12 mouse cellular contexts compared by ENCODE assay signal in the genomic region with DNA sequence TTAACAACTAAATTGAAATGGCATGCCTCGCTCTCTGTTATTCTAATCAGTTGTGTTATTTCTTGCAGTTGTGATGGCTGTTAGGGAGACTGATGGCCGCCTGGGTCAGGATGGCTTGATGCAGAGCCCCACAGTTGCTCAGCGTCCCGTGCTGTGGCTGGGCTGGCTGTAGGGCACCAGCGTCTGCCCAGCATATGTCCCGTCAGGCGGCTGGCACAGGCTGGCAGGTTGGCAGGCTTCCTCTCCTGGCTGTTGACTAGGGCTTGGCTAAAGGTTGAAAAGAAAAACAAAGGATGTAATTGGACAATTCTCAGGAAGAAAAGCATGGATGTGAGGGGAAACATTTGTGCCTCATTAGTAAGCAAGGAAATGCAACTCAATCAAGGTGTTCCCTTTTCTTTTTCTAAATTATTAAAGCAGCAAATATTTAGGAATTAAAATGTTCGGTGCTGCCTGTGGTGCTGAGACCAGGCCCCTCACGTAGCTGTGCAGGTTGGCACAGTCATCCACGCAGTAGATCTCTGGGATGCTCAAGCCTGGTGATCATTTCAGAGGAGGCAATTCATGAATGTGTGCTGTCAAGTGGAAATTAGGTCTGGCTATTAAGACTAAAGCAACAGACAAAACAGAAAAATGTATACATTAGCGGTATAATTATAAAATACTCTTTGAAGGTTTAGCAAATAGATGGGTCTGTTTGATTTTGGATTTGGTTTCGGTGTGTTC. TPM values are rescaled to one million over a fixed set of nuclear protein-coding genes. Genes with fewer than 3 reads are reported as not detected.
DNase-seq lines count a peak whose midpoint lies in the region; ATAC-seq lines count a peak whose summit lies in the region.
"Had no signal": no experiment of that assay in that cellular context is flagged by ENCODE, and none has a peak within 500 bp of the region (broad histone marks: within the 10 kb centered on the region; RNA-seq: fewer than 3 reads in every experiment).

No protein-coding gene starts in this region.

- WGBS in forebrain, embryonic 13.5 days: 82% methylated on average over 12 of the region's 12 CpGs
- 95% methylated on average over 12 of the region's 12 CpGs for WGBS in forebrain, embryonic 10.5 days
- WGBS in midbrain, embryonic 13.5 days: 92% methylated on average over 12 of the region's 12 CpGs
- 93% methylated on average over 12 of the region's 12 CpGs for WGBS in midbrain, embryonic 10.5 days
- 92% methylated on average over 12 of the region's 12 CpGs for WGBS in kidney, embryonic 16.5 days

- ATAC-seq in forebrain, embryonic 13.5 days: peak; percentile 91
- 0 out of 2 replicates have a peak, but pooled peaks have one; percentile 43 for ATAC-seq in midbrain, embryonic 13.5 days
- no peak for ATAC-seq in granulocyte monocyte progenitor cell, adult 5-6 weeks (replicated peaks; ENCODE audit: poor library complexity, severe bottlenecking)
- no peak for ATAC-seq in kidney, embryonic 16.5 days (ENCODE audit: low FRiP score, low TSS enrichment)
- ATAC-seq: Patski had no signal

- no peaks in the 10 kb centered on the region for H3K9me3 ChIP-seq in forebrain, embryonic 13.5 days (replicated peaks)
- H3K9me3 ChIP-seq in forebrain, embryonic 10.5 days: no peaks in the 10 kb centered on the region
- H3K9me3 ChIP-seq in midbrain, embryonic 13.5 days: no peaks in the 10 kb centered on the region
- H3K9me3 ChIP-seq in midbrain, embryonic 10.5 days (replicated peaks): no peaks in the 10 kb centered on the region
- no peaks in the 10 kb centered on the region for H3K9me3 ChIP-seq in kidney, embryonic 16.5 days (ENCODE audit: low read length)

- no peaks in the 10 kb centered on the region for H3K27me3 ChIP-seq in forebrain, embryonic 13.5 days
- H3K27me3 ChIP-seq in forebrain, embryonic 10.5 days (ENCODE audit: poor library complexity, severe bottlenecking): no peaks in the 10 kb centered on the region
- no peaks in the 10 kb centered on the region for H3K27me3 ChIP-seq in midbrain, embryonic 13.5 days
- H3K27me3 ChIP-seq in midbrain, embryonic 10.5 days (ENCODE audit: low read depth, poor library complexity, severe bottlenecking): no peaks in the 10 kb centered on the region
- no peaks in the 10 kb centered on the region for H3K27me3 ChIP-seq in kidney, embryonic 16.5 days (ENCODE audit: insufficient read depth, low read length)
- H3K27me3 ChIP-seq: Patski had no signal

- H3K4me2 ChIP-seq in forebrain, embryonic 13.5 days: no peak overlapping the region
- H3K4me2 ChIP-seq in midbrain, embryonic 13.5 days (replicated peaks): no peak overlapping the region
- no peak overlapping the region for H3K4me2 ChIP-seq in kidney, embryonic 16.5 days (replicated peaks; ENCODE audit: low read depth, low read length)
- H3K4me2 ChIP-seq: lung, embryonic 14.5 days had no signal

- H3K36me3 ChIP-seq in forebrain, embryonic 13.5 days (ENCODE audit: poor library complexity, severe bottlenecking): peaks cover 59% of the 10 kb centered on the region
- H3K36me3 ChIP-seq in forebrain, embryonic 10.5 days (replicated peaks): peaks cover 87% of the 10 kb centered on the region
- H3K36me3 ChIP-seq in midbrain, embryonic 13.5 days: peaks cover 67% of the 10 kb centered on the region
- peaks cover 84% of the 10 kb centered on the region for H3K36me3 ChIP-seq in midbrain, embryonic 10.5 days
- peaks cover 42% of the 10 kb centered on the region for H3K36me3 ChIP-seq in kidney, embryonic 16.5 days (ENCODE audit: insufficient read depth, low read length)

- H3K9ac ChIP-seq in forebrain, embryonic 13.5 days: no peak overlapping the region
- H3K9ac ChIP-seq in midbrain, embryonic 13.5 days (replicated peaks): no peak overlapping the region
- no peak overlapping the region for H3K9ac ChIP-seq in kidney, embryonic 16.5 days (replicated peaks; ENCODE audit: low read length)
- H3K9ac ChIP-seq: lung, embryonic 14.5 days had no signal

- peak overlapping the region; percentile 49 for H3K27ac ChIP-seq in forebrain, embryonic 13.5 days
- no peak overlapping the region for H3K27ac ChIP-seq in forebrain, embryonic 10.5 days
- H3K27ac ChIP-seq in midbrain, embryonic 13.5 days: no peak overlapping the region
- H3K27ac ChIP-seq in midbrain, embryonic 10.5 days (replicated peaks): no peak overlapping the region
- H3K27ac ChIP-seq in kidney, embryonic 16.5 days (ENCODE audit: low read length): no peak overlapping the region
- H3K27ac ChIP-seq: left cerebral cortex, adult 2 months had no signal

- DNase-seq in forebrain, embryonic 10.5 days (ENCODE audit: extremely low spot score, low spot score): no peak
- DNase-seq in midbrain, embryonic 10.5 days (ENCODE audit: low spot score): no peak
- peak; percentile 94 to 95 for DNase-seq in cerebellum, postnatal 36 days
- peak; percentile 40 for DNase-seq in layer of hippocampus, adult 9-10 months (ENCODE audit: low spot score)
- DNase-seq: B cell, adult 2 months; lung, embryonic 14.5 days had no signal

- H3K4me1 ChIP-seq in forebrain, embryonic 13.5 days: peaks cover 15% of the 10 kb centered on the region
- H3K4me1 ChIP-seq in forebrain, embryonic 10.5 days: no peaks in the 10 kb centered on the region
- no peaks in the 10 kb centered on the region for H3K4me1 ChIP-seq in midbrain, embryonic 13.5 days (replicated peaks)
- no peaks in the 10 kb centered on the region for H3K4me1 ChIP-seq in midbrain, embryonic 10.5 days
- H3K4me1 ChIP-seq in kidney, embryonic 16.5 days (ENCODE audit: insufficient read depth, low read length): no peaks in the 10 kb centered on the region

- no peak overlapping the region for H3K4me3 ChIP-seq in forebrain, embryonic 13.5 days
- H3K4me3 ChIP-seq in forebrain, embryonic 10.5 days: no peak overlapping the region
- no peak overlapping the region for H3K4me3 ChIP-seq in midbrain, embryonic 13.5 days (replicated peaks)
- no peak overlapping the region for H3K4me3 ChIP-seq in midbrain, embryonic 10.5 days
- H3K4me3 ChIP-seq in kidney, embryonic 16.5 days (ENCODE audit: low read length): no peak overlapping the region
- H3K4me3 ChIP-seq: left cerebral cortex, adult 2 months had no signal

RNA-seq across cellular contexts. Expression of a gene that starts 25.6 kb away (rescaled TPM):
- polyA plus RNA-seq in forebrain, embryonic 13.5 days (2015; fragmentation: Nextera tagmentation; extraction: Ambion mirVana): 140 and 144 TPM in 2 replicates
- polyA plus RNA-seq in forebrain, embryonic 10.5 days (2016; fragmentation: Nextera tagmentation; extraction: Ambion mirVana): 221 TPM in 2 replicates
- polyA plus RNA-seq in midbrain, embryonic 13.5 days (2015; fragmentation: Nextera tagmentation; extraction: Ambion mirVana): 111 and 112 TPM in 2 replicates
- 180 and 192 TPM in 2 replicates for polyA plus RNA-seq in midbrain, embryonic 10.5 days (2016; fragmentation: Nextera tagmentation; extraction: Ambion mirVana)
- total RNA-seq in granulocyte monocyte progenitor cell, adult 5-6 weeks (2014; fragmentation: Nextera tagmentation): 78.4 and 93.5 TPM in 2 replicates
- 159 and 180 TPM in 2 replicates for total RNA-seq in granulocyte monocyte progenitor cell, adult 5-6 weeks (2017)
- 166 and 186 TPM in 2 replicates for polyA plus RNA-seq in kidney, embryonic 16.5 days (2015; fragmentation: Nextera tagmentation; extraction: Ambion mirVana)

RNA-seq across cellular contexts. Expression of a gene that starts 27.9 kb away (rescaled TPM):
- 153 and 170 TPM in 2 replicates for polyA plus RNA-seq in forebrain, embryonic 13.5 days (2015; fragmentation: Nextera tagmentation; extraction: Ambion mirVana)
- 211 and 220 TPM in 2 replicates for polyA plus RNA-seq in forebrain, embryonic 10.5 days (2016; fragmentation: Nextera tagmentation; extraction: Ambion mirVana)
- 172 and 176 TPM in 2 replicates for polyA plus RNA-seq in midbrain, embryonic 13.5 days (2015; fragmentation: Nextera tagmentation; extraction: Ambion mirVana)
- polyA plus RNA-seq in midbrain, embryonic 10.5 days (2016; fragmentation: Nextera tagmentation; extraction: Ambion mirVana): 208 and 215 TPM in 2 replicates
- total RNA-seq in granulocyte monocyte progenitor cell, adult 5-6 weeks (2014; fragmentation: Nextera tagmentation): 221 and 234 TPM in 2 replicates
- total RNA-seq in granulocyte monocyte progenitor cell, adult 5-6 weeks (2017): 228 and 244 TPM in 2 replicates
- polyA plus RNA-seq in kidney, embryonic 16.5 days (2015; fragmentation: Nextera tagmentation; extraction: Ambion mirVana): 274 and 277 TPM in 2 replicates

RNA-seq across cellular contexts. Expression of a gene that starts 44.5 kb away (rescaled TPM):
- polyA plus RNA-seq in forebrain, embryonic 13.5 days (2015; fragmentation: Nextera tagmentation; extraction: Ambion mirVana): 31.1 and 36.1 TPM in 2 replicates
- polyA plus RNA-seq in forebrain, embryonic 10.5 days (2016; fragmentation: Nextera tagmentation; extraction: Ambion mirVana): 38.6 and 40.6 TPM in 2 replicates
- 25.9 and 28.7 TPM in 2 replicates for polyA plus RNA-seq in midbrain, embryonic 13.5 days (2015; fragmentation: Nextera tagmentation; extraction: Ambion mirVana)
- 41.8 and 44.3 TPM in 2 replicates for polyA plus RNA-seq in midbrain, embryonic 10.5 days (2016; fragmentation: Nextera tagmentation; extraction: Ambion mirVana)
- 29.5 and 42.8 TPM in 2 replicates for total RNA-seq in granulocyte monocyte progenitor cell, adult 5-6 weeks (2014; fragmentation: Nextera tagmentation)
- total RNA-seq in granulocyte monocyte progenitor cell, adult 5-6 weeks (2017): 13.1 and 15.8 TPM in 2 replicates
- polyA plus RNA-seq in kidney, embryonic 16.5 days (2015; fragmentation: Nextera tagmentation; extraction: Ambion mirVana): 36.8 and 40.7 TPM in 2 replicates

Comparison
In these comparisons a context has a peak if more than half of its experiments do, and no peak if none do; other contexts are left out.
1. ATAC-seq: peak in forebrain, embryonic 13.5 days (single experiment) and midbrain, embryonic 13.5 days (single experiment); none in granulocyte monocyte progenitor cell, adult 5-6 weeks (single experiment) and kidney, embryonic 16.5 days (single experiment).
2. DNase-seq: peak in cerebellum, postnatal 36 days (2 of 2) and layer of hippocampus, adult 9-10 months (single experiment); none in forebrain, embryonic 10.5 days (single experiment) and midbrain, embryonic 10.5 days (single experiment).